Mouse (Mus musculus) MEL (cell line): ENCODE measurements around the gene Tada2a. TPM values are rescaled to one million over a fixed set of nuclear protein-coding genes. Genes with fewer than 3 reads are reported as not detected.
A peak's percentile ranks its signal among the peaks of the same experiment; 100 is the strongest.

Experiments used
- DNase-seq: peaks from one replicate; pipeline ENCODE4 v3.0.0; 2011; ENCODE audit warnings: low read depth, low spot score
- H3K27ac ChIP-seq: 2 replicates; pipeline ENCODE4 v1.5.1; 2012; ENCODE audit warnings: low read depth, mild to moderate bottlenecking, control low read depth, low read length, moderate library complexity; ENCODE audit not compliant: control insufficient read depth
- H3K27me3 ChIP-seq, 2 experiments: fragments of 150-350 bp in 1 of 2; sonication (generic) in 1 of 2; 2 replicates each; pipeline ENCODE4 v1.6.1; 2012; ENCODE audit warnings: low read length in 2 of 2, mild to moderate bottlenecking in 2 of 2, improper control_type of control experiment in 1 of 2, moderate library complexity in 1 of 2; ENCODE audit not compliant: insufficient read depth in 2 of 2, control insufficient read depth in 1 of 2
- H3K36me3 ChIP-seq, 2 experiments: 2 replicates each; pipeline ENCODE4 v1.6.1; 2012 to 2014; ENCODE audit warnings: low read length in 2 of 2, improper control_type of control experiment in 1 of 2, inconsistent platforms in 1 of 2, mild to moderate bottlenecking in 1 of 2; ENCODE audit not compliant: insufficient read depth in 2 of 2, control insufficient read depth in 1 of 2
- H3K4me1 ChIP-seq, 2 experiments: fragments of 150-350 bp in 1 of 2; sonication (generic) in 1 of 2; 2 replicates each; pipeline ENCODE4 v1.6.1; 2012; ENCODE audit warnings: low read length in 2 of 2, improper control_type of control experiment in 1 of 2, mild to moderate bottlenecking in 1 of 2; ENCODE audit not compliant: insufficient read depth in 2 of 2, control insufficient read depth in 1 of 2
- H3K4me3 ChIP-seq, 2 experiments: fragments of 150-350 bp in 1 of 2; sonication (generic) in 1 of 2; 2 replicates each; pipeline ENCODE4 v1.5.1; 2012; ENCODE audit warnings: low read depth in 2 of 2, low read length in 2 of 2, mild to moderate bottlenecking in 2 of 2, moderate library complexity in 2 of 2, control low read depth in 1 of 2, improper control_type of control experiment in 1 of 2; ENCODE audit not compliant: control insufficient read depth in 1 of 2, insufficient read depth in 1 of 2
- H3K79me2 ChIP-seq: 2 replicates; pipeline ENCODE4 v1.6.1; 2012; ENCODE audit warnings: mild to moderate bottlenecking, low read length, moderate library complexity; ENCODE audit not compliant: control insufficient read depth, poor library complexity, insufficient read depth
- H3K9ac ChIP-seq: 2 replicates; pipeline ENCODE4 v1.6.1; 2012; ENCODE audit warnings: low read depth, mild to moderate bottlenecking, control low read depth, low read length, moderate library complexity; ENCODE audit not compliant: control insufficient read depth, poor library complexity, severe bottlenecking
- H3K9me3 ChIP-seq: fragments of 150-350 bp; sonication (generic); replicated peaks from 2 replicates; pipeline ENCODE4 v1.6.1; 2012; ENCODE audit warnings: mild to moderate bottlenecking, low read length, improper control_type of control experiment, moderate library complexity; ENCODE audit not compliant: insufficient read depth
- CHD1 ChIP-seq: IDR thresholded peaks from 2 replicates; pipeline ENCODE4 v1.6.1; 2012; ENCODE audit warnings: low read depth, mild to moderate bottlenecking, inconsistent platforms, low read length, improper control_type of control experiment
- CTCF ChIP-seq, 3 experiments: IDR thresholded peaks in 2 of 3; conservative IDR thresholded peaks in 1 of 3; 2 replicates each; pipeline ENCODE4 v1.5.1; 2011 to 2012; ENCODE audit warnings: low read length in 3 of 3, low read depth in 2 of 3, mild to moderate bottlenecking in 2 of 3, improper control_type of control experiment in 1 of 3, inconsistent platforms in 1 of 3, mixed read lengths in 1 of 3, moderate library complexity in 1 of 3; ENCODE audit not compliant: control insufficient read depth in 1 of 3, insufficient read depth in 1 of 3, poor library complexity in 1 of 3, severe bottlenecking in 1 of 3
- E2F4 ChIP-seq: IDR thresholded peaks from 2 replicates; pipeline ENCODE4 v1.6.1; 2011; ENCODE audit warnings: low read depth, low read length, improper control_type of control experiment, borderline replicate concordance
- EP300 ChIP-seq, 2 experiments: IDR thresholded peaks; 2 replicates each; pipeline ENCODE4 v1.6.1; 2011; ENCODE audit warnings: improper control_type of control experiment in 2 of 2, low read length in 2 of 2, low read depth in 1 of 2, mild to moderate bottlenecking in 1 of 2
- ETS1 ChIP-seq: IDR thresholded peaks from 2 replicates; pipeline ENCODE4 v1.6.1; 2012; ENCODE audit warnings: low read depth, mild to moderate bottlenecking, inconsistent platforms, low read length, improper control_type of control experiment, moderate library complexity
- GABPA ChIP-seq: IDR thresholded peaks from 2 replicates; pipeline ENCODE4 v1.6.1; 2012; ENCODE audit warnings: low read depth, mild to moderate bottlenecking, inconsistent platforms, low read length, improper control_type of control experiment, moderate library complexity
- HCFC1 ChIP-seq: IDR thresholded peaks from 2 replicates; pipeline ENCODE4 v1.6.1; 2012; ENCODE audit warnings: low read depth, mild to moderate bottlenecking, inconsistent platforms, low read length, improper control_type of control experiment, moderate library complexity
- KAT2A ChIP-seq: conservative IDR thresholded peaks from 2 replicates; pipeline ENCODE4 v1.6.1; 2012; ENCODE audit warnings: low read depth, low read length, improper control_type of control experiment, inconsistent platforms
- MAFK ChIP-seq: IDR thresholded peaks from 2 replicates; pipeline ENCODE4 v1.6.1; 2011; ENCODE audit warnings: low read depth, mild to moderate bottlenecking, low read length, improper control_type of control experiment, borderline replicate concordance
- MAX ChIP-seq: IDR thresholded peaks from 2 replicates; pipeline ENCODE4 v1.6.1; 2011; ENCODE audit warnings: low read length, improper control_type of control experiment
- MAZ ChIP-seq: IDR thresholded peaks from 2 replicates; pipeline ENCODE4 v1.6.1; 2012; ENCODE audit warnings: low read depth, mild to moderate bottlenecking, inconsistent platforms, low read length, improper control_type of control experiment
- MEF2A ChIP-seq: IDR thresholded peaks from 2 replicates; pipeline ENCODE4 v1.6.1; 2014; ENCODE audit warnings: low read depth, mild to moderate bottlenecking, inconsistent platforms, low read length, improper control_type of control experiment; ENCODE audit not compliant: poor library complexity, insufficient replicate concordance, severe bottlenecking; ENCODE audit errors: extremely low read depth
- MXI1 ChIP-seq: IDR thresholded peaks from 2 replicates; pipeline ENCODE4 v1.6.1; 2011; ENCODE audit warnings: mild to moderate bottlenecking, low read depth, low read length, improper control_type of control experiment
- MYB ChIP-seq: IDR thresholded peaks from 2 replicates; pipeline ENCODE4 v1.6.1; 2011; ENCODE audit warnings: mild to moderate bottlenecking, low read depth, low read length, improper control_type of control experiment
- MYC ChIP-seq: IDR thresholded peaks from 2 replicates; pipeline ENCODE4 v1.6.1; 2011; ENCODE audit warnings: low read depth, mild to moderate bottlenecking, low read length, improper control_type of control experiment, moderate library complexity
- NELFE ChIP-seq: IDR thresholded peaks from 2 replicates; pipeline ENCODE4 v1.6.1; 2011; ENCODE audit warnings: low read depth, low read length, improper control_type of control experiment
- POLR2A ChIP-seq, 2 experiments: IDR thresholded peaks; 2 replicates each; pipeline ENCODE4 v1.6.1; 2011 to 2012; ENCODE audit warnings: low read length in 2 of 2, mild to moderate bottlenecking in 2 of 2, control low read depth in 1 of 2, improper control_type of control experiment in 1 of 2, low read depth in 1 of 2, moderate library complexity in 1 of 2; ENCODE audit not compliant: control insufficient read depth in 1 of 2, insufficient read depth in 1 of 2, poor library complexity in 1 of 2
- POLR2AphosphoS2 ChIP-seq: IDR thresholded peaks from 2 replicates; pipeline ENCODE4 v1.6.1; 2011; ENCODE audit warnings: low read length, improper control_type of control experiment
- POLR2AphosphoS5 ChIP-seq: IDR thresholded peaks from 2 replicates; pipeline ENCODE4 v1.6.1; 2012; ENCODE audit warnings: low read depth, borderline replicate concordance, mild to moderate bottlenecking, inconsistent platforms, low read length, moderate library complexity, mixed read lengths
- RCOR1 ChIP-seq: IDR thresholded peaks from 2 replicates; pipeline ENCODE4 v1.6.1; 2012; ENCODE audit warnings: low read depth, mild to moderate bottlenecking, inconsistent platforms, low read length, improper control_type of control experiment
- SMC3 ChIP-seq: IDR thresholded peaks from 2 replicates; pipeline ENCODE4 v1.6.1; 2011; ENCODE audit warnings: low read depth, low read length, improper control_type of control experiment
- TBP ChIP-seq: IDR thresholded peaks from 2 replicates; pipeline ENCODE4 v1.8.0; 2011; ENCODE audit warnings: low read depth, low read length, improper control_type of control experiment
- TCF12 ChIP-seq: IDR thresholded peaks from 2 replicates; pipeline ENCODE4 v1.6.1; 2014; ENCODE audit warnings: low read depth, mild to moderate bottlenecking, inconsistent platforms, low read length, improper control_type of control experiment, moderate library complexity
- USF2 ChIP-seq, 2 experiments: IDR thresholded peaks; 2 replicates each; pipeline ENCODE4 v1.6.1; 2011 to 2012; ENCODE audit warnings: improper control_type of control experiment in 2 of 2, low read length in 2 of 2, borderline replicate concordance in 1 of 2, inconsistent platforms in 1 of 2, low read depth in 1 of 2, mild to moderate bottlenecking in 1 of 2; ENCODE audit not compliant: insufficient read depth in 1 of 2
- ZKSCAN1 ChIP-seq: IDR thresholded peaks from 2 replicates; pipeline ENCODE4 v1.6.1; 2012; ENCODE audit warnings: low read depth, mild to moderate bottlenecking, inconsistent platforms, low read length, improper control_type of control experiment, moderate library complexity
- ZMIZ1 ChIP-seq: IDR thresholded peaks from 2 replicates; pipeline ENCODE4 v1.6.1; 2012; ENCODE audit warnings: low read depth, mild to moderate bottlenecking, inconsistent platforms, low read length, improper control_type of control experiment, moderate library complexity
- ZNF384 ChIP-seq: IDR thresholded peaks from 2 replicates; pipeline ENCODE4 v1.6.1; 2012; ENCODE audit warnings: low read depth, mild to moderate bottlenecking, inconsistent platforms, low read length, improper control_type of control experiment
- polyA plus RNA-seq, 2 experiments: library from polyadenylated mRNA; stranded (reverse) in 1 of 2; unstranded in 1 of 2; fragments of >175 nt in 1 of 2; fragments of >200 nt in 1 of 2; gene quantifications; 2 replicates each; pipeline versions ENCODE4 v1.2.1 to v1.2.4; 2012; ENCODE audit warnings: low replicate concordance in 2 of 2, low read depth in 1 of 2; ENCODE audit not compliant: insufficient read length in 2 of 2, insufficient read depth in 1 of 2, missing spikeins in 1 of 2
- total RNA-seq: library from RNA; depleted of rRNA; stranded (reverse); fragments of 300-350 nt; gene quantifications from 2 replicates; pipeline ENCODE4 v1.2.3, GENCODE M21; 2012

Gene Tada2a
- total and polyA plus RNA-seq, 3 experiments = 35.9 to 37.8 TPM; not detected in 1

GRCm38 (mm10) chr11:84168701-84169288, 39.4 kb upstream of the Tada2a start (continued):
- no peak for TF ChIP-seq POLR2AphosphoS5
- no peak for TF ChIP-seq POLR2A (IDR thresholded peaks at IDR 0.05; ENCODE audit: control insufficient read depth in 1 of 2, insufficient read depth in 1 of 2, low read depth in 1 of 2, low read length in 2 of 2, poor library complexity in 1 of 2)
- TF ChIP-seq TBP = peak; percentile 66; the same call in 1 of the 2 replicates
- no peak for TF ChIP-seq GABPA
- TF ChIP-seq NELFE = 0 out of 2 replicates have a peak, but pooled peaks have one; percentile 25
- peak; percentile 63 for TF ChIP-seq SMC3
- no peak for TF ChIP-seq USF2 (IDR thresholded peaks at IDR 0.05; ENCODE audit: borderline replicate concordance in 1 of 2, insufficient read depth in 1 of 2, low read depth in 1 of 2, low read length in 2 of 2)
- TF ChIP-seq TCF12 = no peak
- peak; percentile 47; the same call in 1 of the 2 replicates for TF ChIP-seq MAZ
- no peak for TF ChIP-seq E2F4
- TF ChIP-seq ZKSCAN1 = peak; percentile 52; the same call in 1 of the 2 replicates

- no peak within 1 kb of the TSS for H3K27ac ChIP-seq
- no peak within 1 kb of the TSS for H3K9ac ChIP-seq
- no peak for TF ChIP-seq ZMIZ1
- TF ChIP-seq CHD1 = no peak
- TF ChIP-seq MEF2A = no peak
- TF ChIP-seq CTCF (IDR thresholded peaks at IDR 0.05 in 2 of 3, conservative IDR thresholded peaks at IDR 0.05 in 1 of 3; ENCODE audit: control insufficient read depth in 1 of 3, insufficient read depth in 1 of 3, low read depth in 2 of 3, low read length in 3 of 3, poor library complexity in 1 of 3, severe bottlenecking in 1 of 3) = no peak
- TF ChIP-seq POLR2AphosphoS5 = no peak
- TF ChIP-seq MAX = no peak
- no peak for TF ChIP-seq MYB
- TF ChIP-seq KAT2A = no peak
- no peak for TF ChIP-seq MXI1
- no peak for TF ChIP-seq RCOR1
- no peak for TF ChIP-seq SMC3
- no peak for TF ChIP-seq POLR2AphosphoS2
- TF ChIP-seq HCFC1 = no peak
- no peak for TF ChIP-seq MYC
- no peak for TF ChIP-seq USF2 (IDR thresholded peaks at IDR 0.05; ENCODE audit: borderline replicate concordance in 1 of 2, insufficient read depth in 1 of 2, low read depth in 1 of 2, low read length in 2 of 2)
- no peak for TF ChIP-seq MAFK
- TF ChIP-seq ETS1 = no peak
- no peak for TF ChIP-seq ZNF384
- no peak for TF ChIP-seq EP300 (IDR thresholded peaks at IDR 0.05; ENCODE audit: low read depth in 1 of 2, low read length in 2 of 2)
- peaks cover 0 to 10% of the 10 kb centered on the region in 2 experiments; a peak in 2 of 4 replicates for H3K36me3 ChIP-seq
- no peak within 1 kb of the TSS for H3K4me3 ChIP-seq
- H3K9me3 ChIP-seq = no peaks in the 10 kb centered on the region
- H3K27me3 ChIP-seq = peaks cover 0 to 2% of the 10 kb centered on the region in 2 experiments; a peak in 1 of 4 replicates
- H3K4me1 ChIP-seq = peaks cover 0 to 6% of the 10 kb centered on the region in 2 experiments; a peak in 2 of 4 replicates
- no peak for DNase-seq
- H3K79me2 ChIP-seq = no peaks in the 10 kb centered on the region
Measured at GRCm38 (mm10) chr11:84167046-84167526, 37.7 kb upstream of the Tada2a start, which contains the start of gene Gm11437. Gm11437 (minus strand) TSS chr11:84167476.
